Mouse (Mus musculus): Measurements from ENCODE around the gene Rfx4.

Gene Rfx4

GRCm38 (mm10) chr10:84758483-84759431 is 2.9 kb downstream of the Rfx4 start:
- no peak for DNase-seq (ENCODE audit: low spot score in 2 of 2)

GRCm38 (mm10) chr10:84759511-84760117 is 3.8 kb downstream of the Rfx4 start:
- no peak for DNase-seq (ENCODE audit: low spot score in 2 of 2)

GRCm38 (mm10) chr10:84760118-84761111 is 4.6 kb downstream of the Rfx4 start:
- DNase-seq (ENCODE audit: low spot score in 2 of 2): no peak

GRCm38 (mm10) chr10:84768766-84769165 is 12.9 kb downstream of the Rfx4 start:
- DNase-seq (ENCODE audit: low spot score in 2 of 2): no peak

GRCm38 (mm10) chr10:84772380-84773130 is 16.7 kb downstream of the Rfx4 start:
- DNase-seq (ENCODE audit: low spot score in 2 of 2): no peak

- no peak for DNase-seq (ENCODE audit: low spot score in 2 of 2)
Observed at GRCm38 (mm10) chr10:84773889-84774288, 18.0 kb downstream of the Rfx4 start.

GRCm38 (mm10) chr10:84774573-84774972 is 18.7 kb downstream of the Rfx4 start:
- DNase-seq (ENCODE audit: low spot score in 2 of 2): no peak

GRCm38 (mm10) chr10:84777109-84777508 is 21.2 kb downstream of the Rfx4 start:
- no peak for DNase-seq (ENCODE audit: low spot score in 2 of 2)

- DNase-seq (ENCODE audit: low spot score in 2 of 2): no peak
Observed at GRCm38 (mm10) chr10:84777974-84778373, 22.1 kb downstream of the Rfx4 start.

- no peak for DNase-seq (ENCODE audit: low spot score in 2 of 2)
Observed at GRCm38 (mm10) chr10:84780828-84781227, 25.0 kb downstream of the Rfx4 start.

GRCm38 (mm10) chr10:84785339-84785738 is 29.5 kb downstream of the Rfx4 start:
- no peak for DNase-seq (ENCODE audit: low spot score in 2 of 2)

- DNase-seq (ENCODE audit: low spot score in 2 of 2): no peak
Observed at GRCm38 (mm10) chr10:84790323-84790722, 34.5 kb downstream of the Rfx4 start.

- DNase-seq (ENCODE audit: low spot score in 2 of 2): no peak
Observed at GRCm38 (mm10) chr10:84791181-84791580, 35.3 kb downstream of the Rfx4 start.

- DNase-seq (ENCODE audit: low spot score in 2 of 2): no peak
Observed at GRCm38 (mm10) chr10:84801521-84801920, 45.7 kb downstream of the Rfx4 start.

GRCm38 (mm10) chr10:84803216-84803844 is 47.5 kb downstream of the Rfx4 start:
- peak in 1 of 2 experiments; percentile 9 for DNase-seq (ENCODE audit: low spot score in 2 of 2)

GRCm38 (mm10) chr10:84805576-84805975 is 49.7 kb downstream of the Rfx4 start:
- DNase-seq (ENCODE audit: low spot score in 2 of 2): no peak

- DNase-seq (ENCODE audit: low spot score in 2 of 2): no peak
Observed at GRCm38 (mm10) chr10:84807206-84807605, 51.3 kb downstream of the Rfx4 start.

- no peak for DNase-seq (ENCODE audit: low spot score in 2 of 2)
Observed at GRCm38 (mm10) chr10:84810030-84810849, 54.4 kb downstream of the Rfx4 start.

- no peak for DNase-seq (ENCODE audit: low spot score in 2 of 2)
Observed at GRCm38 (mm10) chr10:84811171-84811912, 55.5 kb downstream of the Rfx4 start.

All from frontal cortex, postnatal 25 days (tissue).